Mouse (Mus musculus): ENCODE measurements around the gene Mcu. TPM values are rescaled to one million over a fixed set of nuclear protein-coding genes. Genes with fewer than 3 reads are reported as not detected.
A peak's percentile ranks its signal among the peaks of the same experiment; 100 is the strongest.

The Mcu gene
- polyA plus RNA-seq, 1 experiment, result 15.7 TPM

- no peaks in the 10 kb centered on the region; the same call in 1 of the 2 replicates for H3K4me1 ChIP-seq (ENCODE audit: control insufficient read depth, insufficient read depth, insufficient read length, low read length)
- H3K4me3 ChIP-seq (ENCODE audit: insufficient read depth, low read depth, low read length), result no peak overlapping the region
- H3K27ac ChIP-seq (replicated peaks; ENCODE audit: low read depth, low read length), result no peak overlapping the region
Observed at GRCm38 (mm10) chr10:59541466-59541865, 75.0 kb downstream of the Mcu start.

- H3K4me3 ChIP-seq (ENCODE audit: insufficient read depth, low read depth, low read length), result no peak overlapping the region
- no peak overlapping the region for H3K27ac ChIP-seq (replicated peaks; ENCODE audit: low read depth, low read length)
- no peaks in the 10 kb centered on the region; the same call in 1 of the 2 replicates for H3K4me1 ChIP-seq (ENCODE audit: control insufficient read depth, insufficient read depth, insufficient read length, low read length)
Observed at GRCm38 (mm10) chr10:59540596-59540995, 75.9 kb downstream of the Mcu start.

- no peak overlapping the region for H3K4me3 ChIP-seq (ENCODE audit: insufficient read depth, low read depth, low read length)
- H3K27ac ChIP-seq (replicated peaks; ENCODE audit: low read depth, low read length), result no peak overlapping the region
Observed at GRCm38 (mm10) chr10:59540081-59540480, 76.4 kb downstream of the Mcu start.

GRCm38 (mm10) chr10:59539533-59539875 lies 77.0 kb downstream of the Mcu start:
- Histone ChIP-seq H3K4me3 (ENCODE audit: insufficient read depth, low read depth, low read length) (peak overlapping the region; percentile 37; the same call in 1 of the 2 replicates), H3K4me1 (ENCODE audit: control insufficient read depth, insufficient read depth, insufficient read length, low read length) (no peaks in the 10 kb centered on the region; the same call in 1 of the 2 replicates), H3K27ac (replicated peaks; ENCODE audit: low read depth, low read length) (no peak overlapping the region)

More at GRCm38 (mm10) chr10:59540081-59540480, 76.4 kb downstream of the Mcu start:
- H3K4me1 ChIP-seq (ENCODE audit: control insufficient read depth, insufficient read depth, insufficient read length, low read length), result no peaks in the 10 kb centered on the region; the same call in 1 of the 2 replicates

- Histone ChIP-seq H3K27ac (replicated peaks; ENCODE audit: low read depth, low read length) (no peak overlapping the region), H3K4me3 (ENCODE audit: insufficient read depth, low read depth, low read length) (peak overlapping the region; percentile 37; the same call in 1 of the 2 replicates), H3K4me1 (ENCODE audit: control insufficient read depth, insufficient read depth, insufficient read length, low read length) (no peaks in the 10 kb centered on the region; the same call in 1 of the 2 replicates)
Observed at GRCm38 (mm10) chr10:59538767-59539532, 77.5 kb downstream of the Mcu start.

GRCm38 (mm10) chr10:59538063-59538462 lies 78.4 kb downstream of the Mcu start:
- no peak overlapping the region for H3K4me3 ChIP-seq (ENCODE audit: insufficient read depth, low read depth, low read length)
- no peak overlapping the region for H3K27ac ChIP-seq (replicated peaks; ENCODE audit: low read depth, low read length)
- H3K4me1 ChIP-seq (ENCODE audit: control insufficient read depth, insufficient read depth, insufficient read length, low read length), result no peaks in the 10 kb centered on the region; the same call in 1 of the 2 replicates

- Histone ChIP-seq H3K4me3 (ENCODE audit: insufficient read depth, low read depth, low read length) (no peak overlapping the region), H3K4me1 (ENCODE audit: control insufficient read depth, insufficient read depth, insufficient read length, low read length) (no peaks in the 10 kb centered on the region; the same call in 1 of the 2 replicates), H3K27ac (replicated peaks; ENCODE audit: low read depth, low read length) (no peak overlapping the region)
Observed at GRCm38 (mm10) chr10:59537579-59537978, 78.9 kb downstream of the Mcu start.

- Histone ChIP-seq H3K4me1 (ENCODE audit: control insufficient read depth, insufficient read depth, insufficient read length, low read length) (no peaks in the 10 kb centered on the region), H3K4me3 (ENCODE audit: insufficient read depth, low read depth, low read length) (no peak overlapping the region), H3K27ac (replicated peaks; ENCODE audit: low read depth, low read length) (no peak overlapping the region)
Observed at GRCm38 (mm10) chr10:59532256-59532655, 84.2 kb downstream of the Mcu start.

GRCm38 (mm10) chr10:59527819-59528218 lies 88.7 kb downstream of the Mcu start:
- Histone ChIP-seq H3K4me1 (ENCODE audit: control insufficient read depth, insufficient read depth, insufficient read length, low read length) (peaks cover 9% of the 10 kb centered on the region; the same call in 1 of the 2 replicates), H3K4me3 (ENCODE audit: insufficient read depth, low read depth, low read length) (no peak overlapping the region), H3K27ac (replicated peaks; ENCODE audit: low read depth, low read length) (no peak overlapping the region)

GRCm38 (mm10) chr10:59527311-59527710 lies 89.2 kb downstream of the Mcu start:
- Histone ChIP-seq H3K4me1 (ENCODE audit: control insufficient read depth, insufficient read depth, insufficient read length, low read length) (peaks cover 9% of the 10 kb centered on the region; the same call in 1 of the 2 replicates), H3K4me3 (ENCODE audit: insufficient read depth, low read depth, low read length) (no peak overlapping the region), H3K27ac (replicated peaks; ENCODE audit: low read depth, low read length) (no peak overlapping the region)

GRCm38 (mm10) chr10:59524675-59525074 lies 91.8 kb downstream of the Mcu start:
- Histone ChIP-seq H3K27ac (replicated peaks; ENCODE audit: low read depth, low read length) (no peak overlapping the region), H3K4me3 (ENCODE audit: insufficient read depth, low read depth, low read length) (no peak overlapping the region), H3K4me1 (ENCODE audit: control insufficient read depth, insufficient read depth, insufficient read length, low read length) (peaks cover 9% of the 10 kb centered on the region)

- no peak overlapping the region for H3K4me3 ChIP-seq (ENCODE audit: insufficient read depth, low read depth, low read length)
- H3K27ac ChIP-seq (replicated peaks; ENCODE audit: low read depth, low read length), result no peak overlapping the region
- peaks cover 9% of the 10 kb centered on the region for H3K4me1 ChIP-seq (ENCODE audit: control insufficient read depth, insufficient read depth, insufficient read length, low read length)
Observed at GRCm38 (mm10) chr10:59523826-59524331, 92.6 kb downstream of the Mcu start.

- Histone ChIP-seq H3K4me3 (ENCODE audit: insufficient read depth, low read depth, low read length) (no peak overlapping the region), H3K27ac (replicated peaks; ENCODE audit: low read depth, low read length) (no peak overlapping the region), H3K4me1 (ENCODE audit: control insufficient read depth, insufficient read depth, insufficient read length, low read length) (peaks cover 9% of the 10 kb centered on the region)
Observed at GRCm38 (mm10) chr10:59520701-59521100, 95.8 kb downstream of the Mcu start.

GRCm38 (mm10) chr10:59519411-59519810 lies 97.1 kb downstream of the Mcu start:
- Histone ChIP-seq H3K4me3 (ENCODE audit: insufficient read depth, low read depth, low read length) (no peak overlapping the region), H3K27ac (replicated peaks; ENCODE audit: low read depth, low read length) (no peak overlapping the region), H3K4me1 (ENCODE audit: control insufficient read depth, insufficient read depth, insufficient read length, low read length) (peaks cover 7% of the 10 kb centered on the region)

GRCm38 (mm10) chr10:59517201-59517600 lies 99.3 kb downstream of the Mcu start:
- H3K27ac ChIP-seq (replicated peaks; ENCODE audit: low read depth, low read length), result no peak overlapping the region
- H3K4me3 ChIP-seq (ENCODE audit: insufficient read depth, low read depth, low read length), result no peak overlapping the region
- peaks cover 2% of the 10 kb centered on the region for H3K4me1 ChIP-seq (ENCODE audit: control insufficient read depth, insufficient read depth, insufficient read length, low read length)

Data from brown adipose tissue, adult 24 weeks (tissue).